Comparison of ENCODE assay signal across 9 mouse cellular contexts in the genomic region with DNA sequence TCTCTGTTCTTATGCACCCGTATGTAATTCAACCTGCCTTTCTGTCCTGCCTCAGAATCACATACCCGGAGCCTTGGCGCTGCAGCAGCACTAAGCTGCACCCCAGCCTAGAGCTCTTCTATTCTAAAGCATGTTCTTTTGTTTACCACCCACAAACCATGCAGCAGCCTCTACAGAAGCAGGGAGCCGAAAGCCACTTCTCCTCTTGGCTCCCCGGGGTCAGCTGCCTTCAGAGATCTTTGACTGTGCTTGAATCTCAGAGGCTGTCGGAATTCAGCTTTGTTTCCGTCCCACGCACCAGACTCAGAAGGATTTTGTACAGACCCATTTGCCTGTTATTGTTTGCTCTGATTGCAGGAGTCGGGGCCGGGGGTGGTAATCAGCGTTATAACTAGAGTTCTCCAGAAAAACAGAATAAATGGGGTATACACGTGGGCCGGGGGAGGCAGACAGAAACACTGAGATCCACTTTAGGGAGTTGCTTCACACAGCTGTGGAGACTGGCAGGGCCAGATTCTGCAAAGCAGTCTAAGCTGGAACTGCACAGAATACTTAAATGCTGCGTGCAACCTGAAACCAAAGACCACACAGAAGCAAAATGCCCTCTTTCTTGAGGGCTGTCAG. TPM values are rescaled to one million over a fixed set of nuclear protein-coding genes. Genes with fewer than 3 reads are reported as not detected.
A peak's percentile ranks its signal among the peaks of the same experiment; 100 is the strongest.
DNase-seq lines count a peak whose midpoint lies in the region; ATAC-seq and TF ChIP-seq lines count a peak whose summit lies in the region.
"Had no signal": no experiment of that assay in that cellular context is flagged by ENCODE, and none has a peak within 500 bp of the region (broad histone marks: within the 10 kb centered on the region; RNA-seq: fewer than 3 reads in every experiment).

No protein-coding gene starts in this region.

- H3K4me3 ChIP-seq in heart, embryonic 15.5 days, result no peak overlapping the region
- no peak overlapping the region for H3K4me3 ChIP-seq in heart, adult 2 months
- peak overlapping the region; percentile 8; the same call in 1 of the 2 replicates for H3K4me3 ChIP-seq in forebrain, embryonic 15.5 days
- H3K4me3 ChIP-seq in neural tube, embryonic 14.5 days (ENCODE audit: low read depth, low read length), result no peak overlapping the region
- H3K4me3 ChIP-seq in liver, embryonic 11.5 days (ENCODE audit: low read depth, low read length), result no peak overlapping the region
- H3K4me3 ChIP-seq: liver, embryonic 13.5 days had no signal

- TF ChIP-seq EP300 in heart, adult 2 months (IDR thresholded peaks at IDR 0.05; ENCODE audit: insufficient read depth, low read depth, low read length), result no peak

- H3K27me3 ChIP-seq in heart, embryonic 15.5 days, result no peaks in the 10 kb centered on the region
- no peaks in the 10 kb centered on the region for H3K27me3 ChIP-seq in heart, adult 2 months (ENCODE audit: control insufficient read depth, insufficient read depth, low read length)
- no peaks in the 10 kb centered on the region for H3K27me3 ChIP-seq in forebrain, embryonic 15.5 days
- no peaks in the 10 kb centered on the region for H3K27me3 ChIP-seq in neural tube, embryonic 14.5 days (ENCODE audit: control insufficient read depth, insufficient read depth, low read length)
- H3K27me3 ChIP-seq in liver, embryonic 11.5 days (replicated peaks; ENCODE audit: control insufficient read depth, insufficient read depth, low read length), result no peaks in the 10 kb centered on the region
- H3K27me3 ChIP-seq: liver, embryonic 13.5 days had no signal

- no peaks in the 10 kb centered on the region for H3K36me3 ChIP-seq in heart, embryonic 15.5 days
- peaks cover 11% of the 10 kb centered on the region for H3K36me3 ChIP-seq in heart, adult 2 months (ENCODE audit: control insufficient read depth, insufficient read depth, low read length)
- no peaks in the 10 kb centered on the region for H3K36me3 ChIP-seq in forebrain, embryonic 15.5 days
- H3K36me3 ChIP-seq in neural tube, embryonic 14.5 days (ENCODE audit: control insufficient read depth, insufficient read depth, low read length), result no peaks in the 10 kb centered on the region
- H3K36me3 ChIP-seq in liver, embryonic 11.5 days (ENCODE audit: control insufficient read depth, insufficient read depth, low read length), result no peaks in the 10 kb centered on the region
- H3K36me3 ChIP-seq: liver, embryonic 13.5 days had no signal

- no peak overlapping the region for H3K9ac ChIP-seq in heart, embryonic 15.5 days
- H3K9ac ChIP-seq in heart, adult 2 months (ENCODE audit: low read depth, low read length), result no peak overlapping the region
- 0 out of 2 replicates have a peak overlapping the region, but pooled peaks have one; percentile 19 for H3K9ac ChIP-seq in forebrain, embryonic 15.5 days (replicated peaks)
- H3K9ac ChIP-seq in neural tube, embryonic 14.5 days (replicated peaks; ENCODE audit: low read depth, low read length), result no peak overlapping the region
- H3K9ac ChIP-seq in liver, embryonic 11.5 days (ENCODE audit: low read depth, low read length), result no peak overlapping the region
- H3K9ac ChIP-seq: liver, embryonic 13.5 days had no signal

- TF ChIP-seq POLR2A in heart, adult 2 months (IDR thresholded peaks at IDR 0.05; ENCODE audit: insufficient read depth, low read depth, low read length), result no peak

- intact Hi-C loops in heart, adult 2 months (cut with DNase I), result no loop called here

- 0 out of 2 replicates have a peak overlapping the region, but pooled peaks have one; percentile 16 for H3K27ac ChIP-seq in heart, embryonic 15.5 days
- no peak overlapping the region for H3K27ac ChIP-seq in heart, adult 2 months
- H3K27ac ChIP-seq in forebrain, embryonic 15.5 days (replicated peaks), result peak overlapping the region; percentile 75
- no peak overlapping the region for H3K27ac ChIP-seq in neural tube, embryonic 14.5 days (ENCODE audit: low read depth, low read length)
- H3K27ac ChIP-seq in liver, embryonic 11.5 days (ENCODE audit: low read depth, low read length), result no peak overlapping the region
- H3K27ac ChIP-seq: liver, embryonic 13.5 days had no signal

- no peaks in the 10 kb centered on the region for H3K9me3 ChIP-seq in heart, embryonic 15.5 days (replicated peaks)
- no peaks in the 10 kb centered on the region for H3K9me3 ChIP-seq in forebrain, embryonic 15.5 days
- H3K9me3 ChIP-seq in neural tube, embryonic 14.5 days (ENCODE audit: control insufficient read depth, low read length), result no peaks in the 10 kb centered on the region
- no peaks in the 10 kb centered on the region for H3K9me3 ChIP-seq in liver, embryonic 11.5 days (ENCODE audit: control insufficient read depth, low read length)
- H3K9me3 ChIP-seq: liver, embryonic 13.5 days had no signal

- H3K79me2 ChIP-seq in heart, adult 2 months (replicated peaks; ENCODE audit: control insufficient read depth, insufficient read depth, low read length), result peaks cover 9% of the 10 kb centered on the region

- WGBS in heart, embryonic 15.5 days, result 56% methylated on average over 14 of the region's 14 CpGs
- WGBS in heart, adult 2 months, result 63% methylated on average over 14 of the region's 14 CpGs
- 5% methylated on average over 14 of the region's 14 CpGs for WGBS in forebrain, embryonic 15.5 days
- 37% methylated on average over 14 of the region's 14 CpGs for WGBS in neural tube, embryonic 14.5 days
- WGBS in liver, embryonic 11.5 days, result 76% methylated on average over 14 of the region's 14 CpGs

- peaks cover 21% of the 10 kb centered on the region for H3K4me1 ChIP-seq in heart, embryonic 15.5 days (replicated peaks)
- H3K4me1 ChIP-seq in heart, adult 2 months (ENCODE audit: control insufficient read depth, insufficient read depth, low read length), result peaks cover 11% of the 10 kb centered on the region
- H3K4me1 ChIP-seq in forebrain, embryonic 15.5 days, result peaks cover 16% of the 10 kb centered on the region
- H3K4me1 ChIP-seq in neural tube, embryonic 14.5 days (ENCODE audit: control insufficient read depth, insufficient read depth, low read length), result no peaks in the 10 kb centered on the region
- no peaks in the 10 kb centered on the region for H3K4me1 ChIP-seq in liver, embryonic 11.5 days (replicated peaks; ENCODE audit: control insufficient read depth, insufficient read depth, low read length)

- TF ChIP-seq CTCF in heart, adult 2 months (IDR thresholded peaks at IDR 0.05), result no peak

- H3K4me2 ChIP-seq in heart, embryonic 15.5 days, result no peak overlapping the region
- H3K4me2 ChIP-seq in forebrain, embryonic 15.5 days (replicated peaks), result peak overlapping the region; percentile 37
- H3K4me2 ChIP-seq in neural tube, embryonic 14.5 days (ENCODE audit: low read depth, low read length), result no peak overlapping the region
- H3K4me2 ChIP-seq in liver, embryonic 11.5 days, result no peak overlapping the region
- H3K4me2 ChIP-seq: liver, embryonic 13.5 days had no signal

- no peak for ATAC-seq in heart, embryonic 15.5 days (replicated peaks; ENCODE audit: insufficient number of reproducible peaks, insufficient read depth, low FRiP score, low read depth)
- peak; percentile 79 for ATAC-seq in forebrain, embryonic 15.5 days (replicated peaks)
- peak; percentile 72; the same call in 1 of the 2 replicates for ATAC-seq in neural tube, embryonic 14.5 days (ENCODE audit: low read depth)
- ATAC-seq in liver, embryonic 11.5 days (replicated peaks; ENCODE audit: low FRiP score), result no peak

- DNase-seq in heart, adult 2 months, result no peak
- DNase-seq in layer of hippocampus, postnatal 14 days (ENCODE audit: low spot score in 2 of 2), result peak; percentile 47 to 78
- DNase-seq in adrenal gland, postnatal 14 days, result no peak
- DNase-seq in liver, embryonic 11.5 days (ENCODE audit: low spot score), result no peak
- no peak for DNase-seq in kidney, postnatal 36 days
- DNase-seq: liver, embryonic 13.5 days had no signal

RNA-seq across cellular contexts. Expression of gene Cyfip1, which starts 8.5 kb away (rescaled TPM):
- 45.2 and 55.1 TPM in 2 replicates for polyA plus RNA-seq in heart, embryonic 15.5 days (2015; fragmentation: Nextera tagmentation; extraction: Ambion mirVana)
- total RNA-seq in heart, adult 2 months (2021), result 10 to 100 TPM; 33.8 to 36.1 TPM
- 17.2 and 31.7 TPM in 2 replicates for polyA plus RNA-seq in heart, adult 2 months (2012; rRNA removed)
- 63.0 and 65.3 TPM in 2 replicates for polyA plus RNA-seq in forebrain, embryonic 15.5 days (2015; fragmentation: Nextera tagmentation; extraction: Ambion mirVana)
- 100 to 1,000 TPM; 119 to 121 TPM for total RNA-seq in layer of hippocampus, postnatal 14 days (2021)
- polyA plus RNA-seq in neural tube, embryonic 14.5 days (2014; fragmentation: Nextera tagmentation; extraction: Ambion mirVana), result 39.2 and 50.1 TPM in 2 replicates
- 76.2 and 79.7 TPM in 2 replicates for total RNA-seq in adrenal gland, postnatal 14 days (2021)
- 47.8 and 56.7 TPM in 2 replicates for polyA plus RNA-seq in liver, embryonic 11.5 days (2014; fragmentation: Nextera tagmentation; extraction: Ambion mirVana)

RNA-seq across cellular contexts. Expression of gene Tubgcp5, which starts 56.1 kb away (rescaled TPM):
- 15.7 and 19.9 TPM in 2 replicates for polyA plus RNA-seq in heart, embryonic 15.5 days (2015; fragmentation: Nextera tagmentation; extraction: Ambion mirVana)
- total RNA-seq in heart, adult 2 months (2021), result 10 to 100 TPM; 10.2 to 10.3 TPM
- polyA plus RNA-seq in heart, adult 2 months (2012; rRNA removed), result 2.6 and 5.1 TPM in 2 replicates
- polyA plus RNA-seq in forebrain, embryonic 15.5 days (2015; fragmentation: Nextera tagmentation; extraction: Ambion mirVana), result 39.2 and 42.2 TPM in 2 replicates
- 10 to 100 TPM; 25.3 to 27.1 TPM for total RNA-seq in layer of hippocampus, postnatal 14 days (2021)
- polyA plus RNA-seq in neural tube, embryonic 14.5 days (2014; fragmentation: Nextera tagmentation; extraction: Ambion mirVana), result 38.1 and 45.1 TPM in 2 replicates
- total RNA-seq in adrenal gland, postnatal 14 days (2021), result 19.0 and 21.3 TPM in 2 replicates
- polyA plus RNA-seq in liver, embryonic 11.5 days (2014; fragmentation: Nextera tagmentation; extraction: Ambion mirVana), result 24.1 and 25.0 TPM in 2 replicates

Comparison
In these comparisons a context has a peak if more than half of its experiments do, and no peak if none do; other contexts are left out.
1. H3K27ac ChIP-seq: peak in heart, embryonic 15.5 days (single experiment) and forebrain, embryonic 15.5 days (single experiment); none in heart, adult 2 months (single experiment), neural tube, embryonic 14.5 days (single experiment) and liver, embryonic 11.5 days (single experiment).
2. ATAC-seq: peak in forebrain, embryonic 15.5 days (single experiment) and neural tube, embryonic 14.5 days (single experiment); none in heart, embryonic 15.5 days (single experiment) and liver, embryonic 11.5 days (single experiment).
3. DNase-seq: peak in layer of hippocampus, postnatal 14 days (2 of 2); none in heart, adult 2 months (0 of 2), adrenal gland, postnatal 14 days (single experiment), liver, embryonic 11.5 days (single experiment) and kidney, postnatal 36 days (0 of 2).